Mouse (Mus musculus): ENCODE data around the gene Kat2a. TPM values are rescaled to one million over a fixed set of nuclear protein-coding genes. Genes with fewer than 3 reads are reported as not detected.

Gene Kat2a
- polyA plus RNA-seq, 1 experiment from 2014 or later, result 60.1 TPM

DNA sequence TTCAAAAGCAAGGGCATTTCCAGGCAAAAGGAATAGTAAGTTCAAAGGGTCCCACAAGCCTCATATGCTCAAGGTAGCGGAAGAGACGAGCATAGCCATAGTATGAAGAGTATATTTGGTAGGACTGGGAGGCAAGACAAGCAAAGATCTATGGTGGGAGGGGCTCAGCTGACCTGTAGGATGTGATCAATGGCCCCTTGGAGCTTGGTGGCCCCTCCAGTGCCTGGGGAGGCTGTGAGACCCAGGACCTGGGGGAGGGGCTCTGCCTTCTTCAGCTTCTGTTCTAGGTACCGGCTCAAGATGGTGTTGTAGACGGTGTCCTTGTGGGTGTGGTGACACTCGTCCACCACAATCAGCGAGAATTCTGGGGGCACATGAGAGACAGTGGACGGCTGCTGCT lies 9.4 kb downstream of the Kat2a start:
- Histone ChIP-seq H3K4me1 (ENCODE audit: control insufficient read depth, insufficient read depth, low read length) (no peaks in the 10 kb centered on the region), H3K4me2 (ENCODE audit: low read depth, severe bottlenecking) (no peak overlapping the region), H3K4me3 (ENCODE audit: low read depth, low read length) (no peak overlapping the region), H3K27ac (replicated peaks; ENCODE audit: low read depth, low read length) (no peak overlapping the region), H3K27me3 (ENCODE audit: control insufficient read depth, insufficient read depth, low read length) (no peaks in the 10 kb centered on the region), H3K36me3 (ENCODE audit: control insufficient read depth, insufficient read depth, low read length) (peaks cover 3% of the 10 kb centered on the region; the same call in 1 of the 2 replicates), H3K9me3 (ENCODE audit: control insufficient read depth, low read length) (no peaks in the 10 kb centered on the region), H3K9ac (ENCODE audit: low read length) (no peak overlapping the region)
- DNase-seq (ENCODE audit: low spot score) (no peak), ATAC-seq (ENCODE audit: insufficient number of reproducible peaks, low FRiP score, low TSS enrichment, low read depth) (no peak)
- 44% methylated on average over 7 of the region's 7 CpGs for WGBS

DNA sequence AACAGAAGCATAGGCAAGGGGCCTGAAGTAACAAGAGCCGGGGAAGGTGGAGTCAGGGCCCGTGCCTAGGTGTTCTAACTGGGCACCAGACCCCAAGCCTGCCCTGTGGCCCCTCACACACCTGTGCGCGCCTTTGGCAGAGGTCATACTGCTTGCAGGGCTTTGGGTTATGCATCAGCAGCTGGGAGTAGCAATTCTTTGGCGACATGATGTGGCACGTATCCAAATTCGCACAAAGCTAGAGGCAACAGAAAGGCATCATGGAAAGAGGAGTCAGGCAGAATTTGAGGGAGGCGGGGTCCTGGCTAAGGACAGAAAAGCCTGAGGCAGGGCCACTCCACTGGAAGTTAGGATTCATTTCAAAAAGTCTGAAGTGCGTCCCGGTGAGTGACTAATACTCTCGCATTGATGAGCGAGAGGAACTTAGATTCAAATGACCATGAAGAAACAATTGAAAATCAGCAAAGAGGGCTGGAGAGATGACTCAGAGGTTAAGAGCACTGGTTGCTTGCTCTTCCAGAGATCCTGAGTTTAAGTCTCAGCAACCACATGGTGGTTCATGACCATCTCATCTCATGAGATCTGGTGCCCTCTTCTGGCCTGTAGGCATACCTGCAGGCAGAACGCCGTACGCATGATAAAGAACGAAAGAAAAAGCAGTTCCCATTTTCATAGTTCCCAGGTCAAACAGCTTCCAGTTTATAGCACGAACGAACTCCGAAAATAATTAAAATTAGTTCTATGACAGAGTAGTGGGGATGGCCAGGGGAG lies 10.0 kb downstream of the Kat2a start:
- 37% methylated on average over 19 of the region's 19 CpGs for WGBS
- DNase-seq (ENCODE audit: low spot score), result peak; percentile 78
- Histone ChIP-seq H3K27me3 (ENCODE audit: control insufficient read depth, insufficient read depth, low read length) (no peaks in the 10 kb centered on the region), H3K27ac (replicated peaks; ENCODE audit: low read depth, low read length) (no peak overlapping the region), H3K4me3 (ENCODE audit: low read depth, low read length) (no peak overlapping the region), H3K9me3 (ENCODE audit: control insufficient read depth, low read length) (no peaks in the 10 kb centered on the region), H3K36me3 (ENCODE audit: control insufficient read depth, insufficient read depth, low read length) (peaks cover 3% of the 10 kb centered on the region; the same call in 1 of the 2 replicates), H3K9ac (ENCODE audit: low read length) (no peak overlapping the region), H3K4me2 (ENCODE audit: low read depth, severe bottlenecking) (no peak overlapping the region), H3K4me1 (ENCODE audit: control insufficient read depth, insufficient read depth, low read length) (no peaks in the 10 kb centered on the region)
- no peak for ATAC-seq (ENCODE audit: insufficient number of reproducible peaks, low FRiP score, low TSS enrichment, low read depth)

DNA sequence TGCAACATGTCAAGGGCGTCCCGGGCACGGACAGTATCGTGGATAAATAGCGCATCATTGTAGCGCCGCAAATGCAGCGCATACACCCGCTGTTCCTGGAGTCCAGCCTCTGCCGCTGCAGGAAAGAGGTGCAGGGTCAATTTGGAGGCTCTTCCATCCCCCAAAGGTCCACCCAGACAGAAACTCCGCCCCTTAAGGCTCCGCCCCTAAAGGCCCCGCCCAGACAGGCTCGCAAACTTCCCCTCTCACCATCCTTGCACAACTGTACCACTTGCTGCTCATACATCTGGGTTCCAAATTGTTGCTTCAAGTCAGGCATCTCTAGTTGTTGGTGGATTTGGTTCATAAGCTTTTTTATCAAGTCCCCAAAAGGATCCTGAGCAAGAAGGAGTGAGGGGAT lies 11.0 kb downstream of the Kat2a start:
- no peak for ATAC-seq (ENCODE audit: insufficient number of reproducible peaks, low FRiP score, low TSS enrichment, low read depth)
- Histone ChIP-seq H3K36me3 (ENCODE audit: control insufficient read depth, insufficient read depth, low read length) (peaks cover 3% of the 10 kb centered on the region; the same call in 1 of the 2 replicates), H3K9me3 (ENCODE audit: control insufficient read depth, low read length) (no peaks in the 10 kb centered on the region), H3K4me1 (ENCODE audit: control insufficient read depth, insufficient read depth, low read length) (no peaks in the 10 kb centered on the region), H3K27me3 (ENCODE audit: control insufficient read depth, insufficient read depth, low read length) (no peaks in the 10 kb centered on the region), H3K4me3 (ENCODE audit: low read depth, low read length) (0 out of 2 replicates have a peak overlapping the region, but pooled peaks have one; percentile 4), H3K9ac (ENCODE audit: low read length) (no peak overlapping the region), H3K27ac (replicated peaks; ENCODE audit: low read depth, low read length) (no peak overlapping the region), H3K4me2 (ENCODE audit: low read depth, severe bottlenecking) (peak overlapping the region; percentile 34; the same call in 1 of the 2 replicates)
- WGBS, result under 1% methylated on average over 14 of the region's 14 CpGs
- peak; percentile 65 for DNase-seq (ENCODE audit: low spot score)

DNA sequence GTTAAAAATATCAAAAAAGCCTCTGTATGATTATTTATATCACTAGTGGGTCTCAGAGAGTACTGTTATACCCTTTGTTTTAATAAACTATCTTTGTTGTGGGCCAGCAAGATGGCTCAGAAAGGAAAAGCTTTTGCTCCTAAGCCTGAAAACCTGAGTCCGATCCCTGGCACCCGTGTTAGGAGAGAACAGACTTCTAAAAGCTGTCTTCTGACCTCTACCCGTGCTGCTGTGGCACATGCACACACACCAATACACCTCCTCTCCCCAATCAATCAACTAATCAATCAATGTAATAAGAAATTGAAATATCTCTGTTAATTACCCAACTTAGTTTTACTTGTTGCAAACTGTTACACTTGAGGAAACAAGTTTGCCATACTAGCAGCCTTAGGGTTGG lies 11.6 kb downstream of the Kat2a start:
- H3K4me2 ChIP-seq (ENCODE audit: low read depth, severe bottlenecking), result peak overlapping the region; percentile 34; the same call in 1 of the 2 replicates
- H3K36me3 ChIP-seq (ENCODE audit: control insufficient read depth, insufficient read depth, low read length), result peaks cover 3% of the 10 kb centered on the region; the same call in 1 of the 2 replicates
- no peaks in the 10 kb centered on the region for H3K4me1 ChIP-seq (ENCODE audit: control insufficient read depth, insufficient read depth, low read length)
- H3K9ac ChIP-seq (ENCODE audit: low read length), result no peak overlapping the region
- no peak for ATAC-seq (ENCODE audit: insufficient number of reproducible peaks, low FRiP score, low TSS enrichment, low read depth)
- no peak for DNase-seq (ENCODE audit: low spot score)
- no peaks in the 10 kb centered on the region for H3K9me3 ChIP-seq (ENCODE audit: control insufficient read depth, low read length)
- WGBS, result 73% methylated on average over 3 of the region's 3 CpGs
- H3K4me3 ChIP-seq (ENCODE audit: low read depth, low read length), result no peak overlapping the region
- no peak overlapping the region for H3K27ac ChIP-seq (replicated peaks; ENCODE audit: low read depth, low read length)
- H3K27me3 ChIP-seq (ENCODE audit: control insufficient read depth, insufficient read depth, low read length), result no peaks in the 10 kb centered on the region

- Histone ChIP-seq H3K27ac (replicated peaks; ENCODE audit: low read depth, low read length) (no peak overlapping the region), H3K4me2 (ENCODE audit: low read depth, severe bottlenecking) (no peak overlapping the region), H3K9me3 (ENCODE audit: control insufficient read depth, low read length) (no peaks in the 10 kb centered on the region), H3K36me3 (ENCODE audit: control insufficient read depth, insufficient read depth, low read length) (no peaks in the 10 kb centered on the region), H3K27me3 (ENCODE audit: control insufficient read depth, insufficient read depth, low read length) (no peaks in the 10 kb centered on the region), H3K4me1 (ENCODE audit: control insufficient read depth, insufficient read depth, low read length) (no peaks in the 10 kb centered on the region; the same call in 1 of the 2 replicates), H3K9ac (ENCODE audit: low read length) (no peak overlapping the region), H3K4me3 (ENCODE audit: low read depth, low read length) (no peak overlapping the region)
- DNase-seq (ENCODE audit: low spot score) (no peak), ATAC-seq (ENCODE audit: insufficient number of reproducible peaks, low FRiP score, low TSS enrichment, low read depth) (no peak)
- WGBS, result 68% methylated on average over 7 of the region's 7 CpGs
Observed at GRCm38 (mm10) chr11:100697921-100698320, 14.3 kb downstream of the Kat2a start.

GRCm38 (mm10) chr11:100694926-100695325 lies 17.3 kb downstream of the Kat2a start:
- 40% methylated on average over 5 of the region's 5 CpGs for WGBS
- Histone ChIP-seq H3K4me3 (ENCODE audit: low read depth, low read length) (no peak overlapping the region), H3K9me3 (ENCODE audit: control insufficient read depth, low read length) (no peaks in the 10 kb centered on the region), H3K9ac (ENCODE audit: low read length) (no peak overlapping the region), H3K36me3 (ENCODE audit: control insufficient read depth, insufficient read depth, low read length) (no peaks in the 10 kb centered on the region), H3K4me1 (ENCODE audit: control insufficient read depth, insufficient read depth, low read length) (no peaks in the 10 kb centered on the region; the same call in 1 of the 2 replicates), H3K4me2 (ENCODE audit: low read depth, severe bottlenecking) (no peak overlapping the region), H3K27me3 (ENCODE audit: control insufficient read depth, insufficient read depth, low read length) (peaks cover 21% of the 10 kb centered on the region), H3K27ac (replicated peaks; ENCODE audit: low read depth, low read length) (no peak overlapping the region)
- DNase-seq (ENCODE audit: low spot score) (peak; percentile 91), ATAC-seq (ENCODE audit: insufficient number of reproducible peaks, low FRiP score, low TSS enrichment, low read depth) (no peak)

DNA sequence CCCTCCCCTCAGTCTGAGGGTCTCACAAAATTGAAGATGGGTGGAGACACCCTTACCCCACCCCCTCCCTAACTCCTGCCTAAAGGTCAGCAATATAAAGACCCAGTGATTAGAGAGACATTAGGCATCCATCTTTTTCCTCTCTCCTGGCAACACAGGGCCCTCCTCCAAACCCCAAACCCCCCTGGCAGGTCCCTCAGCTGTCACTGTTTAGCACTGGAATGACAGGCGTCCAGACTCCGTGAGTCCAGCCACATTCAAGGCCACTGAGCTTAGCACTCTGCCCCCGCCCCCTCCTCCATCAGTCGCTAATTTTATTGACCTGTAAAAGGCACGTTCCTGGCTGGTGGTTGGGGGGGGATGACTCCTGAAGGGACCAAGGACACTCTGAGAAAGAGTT lies 19.1 kb downstream of the Kat2a start:
- Histone ChIP-seq H3K9me3 (ENCODE audit: control insufficient read depth, low read length) (no peaks in the 10 kb centered on the region), H3K4me2 (ENCODE audit: low read depth, severe bottlenecking) (no peak overlapping the region), H3K4me1 (ENCODE audit: control insufficient read depth, insufficient read depth, low read length) (no peaks in the 10 kb centered on the region; the same call in 1 of the 2 replicates), H3K4me3 (ENCODE audit: low read depth, low read length) (no peak overlapping the region), H3K36me3 (ENCODE audit: control insufficient read depth, insufficient read depth, low read length) (no peaks in the 10 kb centered on the region), H3K27ac (replicated peaks; ENCODE audit: low read depth, low read length) (no peak overlapping the region), H3K9ac (ENCODE audit: low read length) (no peak overlapping the region), H3K27me3 (ENCODE audit: control insufficient read depth, insufficient read depth, low read length) (peaks cover 21% of the 10 kb centered on the region)
- DNase-seq (ENCODE audit: low spot score), result no peak
- 8% methylated on average over 5 of the region's 5 CpGs for WGBS
- no peak for ATAC-seq (ENCODE audit: insufficient number of reproducible peaks, low FRiP score, low TSS enrichment, low read depth)

- DNase-seq (ENCODE audit: low spot score) (no peak), ATAC-seq (ENCODE audit: insufficient number of reproducible peaks, low FRiP score, low TSS enrichment, low read depth) (no peak)
- H3K4me2 ChIP-seq (ENCODE audit: low read depth, severe bottlenecking), result peak within 1 kb of the TSS; percentile 45
- H3K36me3 ChIP-seq (ENCODE audit: control insufficient read depth, insufficient read depth, low read length), result no peaks in the 10 kb centered on the region
- no peaks in the 10 kb centered on the region; the same call in 1 of the 2 replicates for H3K4me1 ChIP-seq (ENCODE audit: control insufficient read depth, insufficient read depth, low read length)
- peaks cover 21% of the 10 kb centered on the region for H3K27me3 ChIP-seq (ENCODE audit: control insufficient read depth, insufficient read depth, low read length)
- WGBS, result 3% methylated on average over 23 of the region's 23 CpGs
- H3K9ac ChIP-seq (ENCODE audit: low read length), result no peak within 1 kb of the TSS
- peak within 1 kb of the TSS; percentile 15 for H3K4me3 ChIP-seq (ENCODE audit: low read depth, low read length)
- H3K27ac ChIP-seq (replicated peaks; ENCODE audit: low read depth, low read length), result no peak within 1 kb of the TSS
- no peaks in the 10 kb centered on the region for H3K9me3 ChIP-seq (ENCODE audit: control insufficient read depth, low read length)
Observed at GRCm38 (mm10) chr11:100692164-100692616, 20.1 kb downstream of the Kat2a start, which contains the start of gene Zfp385c. Gene Zfp385c (minus strand): TSS chr11:100692455.
